Mouse (Mus musculus) midbrain, postnatal 0 days (tissue): ENCODE measurements around the gene Pip5k1b. TPM values are rescaled to one million over a fixed set of nuclear protein-coding genes. Genes with fewer than 3 reads are reported as not detected.

Source experiments
- ATAC-seq: fragments of 200-750 bp; cut with Nextera tagmentation; 2 replicates; pipeline ENCODE4 v1.8.0; 2017; ENCODE audit warnings: moderate number of reproducible peaks, mild to moderate bottlenecking, moderate TSS enrichment, moderate library complexity; ENCODE audit not compliant: low FRiP score
- DNase-seq: peaks from one replicate; pipeline ENCODE4 v3.0.0-alpha.2; 2015; ENCODE audit warnings: low spot score
- H3K27ac ChIP-seq: fragments of 300-500 bp; sonication (generic); 2 replicates; pipeline ENCODE4 v1.5.1; 2014; ENCODE audit warnings: low read depth, mild to moderate bottlenecking, low read length, mixed read lengths
- H3K27me3 ChIP-seq: fragments of 300-500 bp; sonication (generic); 2 replicates; pipeline ENCODE4 v1.6.1; 2014; ENCODE audit warnings: low read length, control low read depth, mixed read lengths; ENCODE audit not compliant: insufficient read depth
- H3K36me3 ChIP-seq: fragments of 300-500 bp; sonication (generic); 2 replicates; pipeline ENCODE4 v1.6.1; 2014; ENCODE audit warnings: low read length, control low read depth, mixed read lengths; ENCODE audit not compliant: insufficient read depth
- H3K4me1 ChIP-seq: fragments of 300-500 bp; sonication (generic); 2 replicates; pipeline ENCODE4 v1.6.1; 2014; ENCODE audit warnings: mild to moderate bottlenecking, control low read depth, antibody characterized with exemption, low read length, mixed read lengths; ENCODE audit not compliant: insufficient read depth
- H3K4me2 ChIP-seq: fragments of 300-500 bp; sonication (generic); 2 replicates; pipeline ENCODE4 v1.6.1; 2014; ENCODE audit warnings: low read depth, mild to moderate bottlenecking, low read length, mixed read lengths; ENCODE audit not compliant: poor library complexity, severe bottlenecking
- H3K4me3 ChIP-seq: fragments of 300-500 bp; sonication (generic); 2 replicates; pipeline ENCODE4 v1.5.1; 2014; ENCODE audit warnings: low read depth, mild to moderate bottlenecking, low read length, moderate library complexity
- H3K9ac ChIP-seq: fragments of 300-500 bp; sonication (generic); replicated peaks from 2 replicates; pipeline ENCODE4 v1.6.1; 2014; ENCODE audit warnings: mild to moderate bottlenecking, low read length, moderate library complexity, mixed read lengths; ENCODE audit not compliant: poor library complexity, severe bottlenecking
- H3K9me3 ChIP-seq: fragments of 300-500 bp; sonication (generic); 2 replicates; pipeline ENCODE4 v1.6.1; 2016; ENCODE audit warnings: low read length, control low read depth
- CTCF ChIP-seq: IDR thresholded peaks from 2 replicates; pipeline ENCODE4 v1.5.1; 2016; ENCODE audit warnings: antibody characterized with exemption, mild to moderate bottlenecking
- WGBS: fragments of 180-500 bp; shearing (Covaris S2); extraction: QIAGEN DNeasy Blood & Tissue Kit; methylation state at CpG from one replicate; pipeline ENCODE4 v1.1.7; 2014; 5-methylcytosine and 5-hydroxymethylcytosine counted together
- polyA plus RNA-seq: library from polyadenylated mRNA; unstranded; fragments of >200 nt; fragmentation: Nextera tagmentation; extraction: Ambion mirVana; gene quantifications from 2 replicates; pipeline ENCODE4 v1.2.1, GENCODE M21; 2015
- total RNA-seq: library from RNA; depleted of rRNA; stranded (reverse); fragments of >200 nt; gene quantifications from 2 replicates; pipeline ENCODE4 v1.2.3, GENCODE M21; 2014

Pip5k1b gene
- total and polyA plus RNA-seq, 2 experiments from 2014 or later = 0.86 to 3.0 TPM

GRCm38 (mm10) chr19:24306351-24306750, 249.3 kb downstream of the Pip5k1b start:
- Histone ChIP-seq H3K4me1 (no peaks in the 10 kb centered on the region), H3K27ac (no peak overlapping the region), H3K4me2 (no peak overlapping the region), H3K36me3 (no peaks in the 10 kb centered on the region), H3K9ac (no peak overlapping the region), H3K27me3 (no peaks in the 10 kb centered on the region), H3K9me3 (no peaks in the 10 kb centered on the region), H3K4me3 (no peak overlapping the region)
- 95% methylated on average over 5 of the region's 5 CpGs for WGBS
- DNase-seq = no peak
- ATAC-seq = no peak
- peak; percentile 33; the same call in 1 of the 2 replicates for TF ChIP-seq CTCF

- H3K4me2 ChIP-seq = no peak overlapping the region
- no peak overlapping the region for H3K27ac ChIP-seq
- no peak overlapping the region for H3K4me3 ChIP-seq
- no peak overlapping the region for H3K9ac ChIP-seq
- no peaks in the 10 kb centered on the region for H3K9me3 ChIP-seq
- no peaks in the 10 kb centered on the region for H3K4me1 ChIP-seq
- TF ChIP-seq CTCF = no peak
- DNase-seq (no peak), ATAC-seq (no peak)
- no peaks in the 10 kb centered on the region for H3K36me3 ChIP-seq
- no peaks in the 10 kb centered on the region for H3K27me3 ChIP-seq
- 24% methylated on average over 10 of the region's 10 CpGs for WGBS
Measured at GRCm38 (mm10) chr19:24302198-24302597, 253.5 kb downstream of the Pip5k1b start.

GRCm38 (mm10) chr19:24301768-24302148, 253.9 kb downstream of the Pip5k1b start:
- H3K4me1 ChIP-seq = no peaks in the 10 kb centered on the region
- H3K9ac ChIP-seq = no peak overlapping the region
- no peak overlapping the region for H3K4me2 ChIP-seq
- H3K27ac ChIP-seq = no peak overlapping the region
- WGBS = 13% methylated on average over 5 of the region's 5 CpGs
- H3K9me3 ChIP-seq = no peaks in the 10 kb centered on the region
- TF ChIP-seq CTCF = no peak
- ATAC-seq (no peak), DNase-seq (no peak)
- no peaks in the 10 kb centered on the region for H3K27me3 ChIP-seq
- H3K36me3 ChIP-seq = no peaks in the 10 kb centered on the region
- H3K4me3 ChIP-seq = no peak overlapping the region

GRCm38 (mm10) chr19:24300994-24301767, 254.5 kb downstream of the Pip5k1b start:
- peak overlapping the region; percentile 18; the same call in 1 of the 2 replicates for H3K4me3 ChIP-seq
- peak overlapping the region; percentile 35 for H3K4me2 ChIP-seq
- no peaks in the 10 kb centered on the region for H3K27me3 ChIP-seq
- no peaks in the 10 kb centered on the region for H3K9me3 ChIP-seq
- H3K27ac ChIP-seq = no peak overlapping the region
- TF ChIP-seq CTCF = peak; percentile 98
- no peaks in the 10 kb centered on the region for H3K4me1 ChIP-seq
- H3K9ac ChIP-seq = no peak overlapping the region
- 5% methylated on average over 9 of the region's 9 CpGs for WGBS
- ATAC-seq = peak; percentile 92
- peak; percentile 88 for DNase-seq
- no peaks in the 10 kb centered on the region for H3K36me3 ChIP-seq

GRCm38 (mm10) chr19:24293537-24293936, 262.1 kb downstream of the Pip5k1b start:
- no peak overlapping the region for H3K9ac ChIP-seq
- no peaks in the 10 kb centered on the region for H3K36me3 ChIP-seq
- no peak for ATAC-seq
- H3K4me2 ChIP-seq = no peak overlapping the region
- no peak overlapping the region for H3K4me3 ChIP-seq
- H3K27me3 ChIP-seq = no peaks in the 10 kb centered on the region
- WGBS = 78% methylated on average over 5 of the region's 5 CpGs
- no peak for TF ChIP-seq CTCF
- no peak for DNase-seq
- no peak overlapping the region for H3K27ac ChIP-seq
- H3K9me3 ChIP-seq = no peaks in the 10 kb centered on the region
- H3K4me1 ChIP-seq = no peaks in the 10 kb centered on the region

GRCm38 (mm10) chr19:24284187-24284586, 271.5 kb downstream of the Pip5k1b start:
- Histone ChIP-seq H3K9me3 (no peaks in the 10 kb centered on the region), H3K4me2 (no peak overlapping the region), H3K27me3 (no peaks in the 10 kb centered on the region), H3K36me3 (no peaks in the 10 kb centered on the region), H3K4me3 (no peak overlapping the region), H3K27ac (no peak overlapping the region), H3K9ac (no peak overlapping the region), H3K4me1 (no peaks in the 10 kb centered on the region)
- 60% methylated on average over 4 of the region's 4 CpGs for WGBS
- TF ChIP-seq CTCF = peak; percentile 82
- ATAC-seq (no peak), DNase-seq (peak; percentile 57)
